Mouse (Mus musculus) right cerebral cortex, adult 18-20 months (tissue): ENCODE measurements around the gene 4930564D02Rik.
A peak's percentile ranks its signal among the peaks of the same experiment; 100 is the strongest.

Experiments used
- DNase-seq: peaks from one replicate; pipeline ENCODE4 v3.0.0; 2022; ENCODE audit warnings: mixed read lengths

The 4930564D02Rik gene

GRCm38 (mm10) chr3:105114269-105114668 is 47.6 kb downstream of the 4930564D02Rik start:
- DNase-seq, result peak; percentile 84

GRCm38 (mm10) chr3:105116596-105116995 is 50.0 kb downstream of the 4930564D02Rik start:
- DNase-seq, result no peak

- no peak for DNase-seq
Observed at GRCm38 (mm10) chr3:105123776-105124175, 57.1 kb downstream of the 4930564D02Rik start.

- DNase-seq, result no peak
Observed at GRCm38 (mm10) chr3:105127881-105128280, 61.2 kb downstream of the 4930564D02Rik start.
